Mouse (Mus musculus) fat pad, adult 2 months (tissue): ENCODE measurements around the gene Slc7a4.

Source experiments
- DNase-seq: peaks from one replicate; pipeline ENCODE4 v3.0.0-alpha.2; 2011; ENCODE audit warnings: low read depth, low spot score; ENCODE audit errors: extremely low read depth

Gene Slc7a4

GRCm38 (mm10) chr16:17525524-17525923 lies 57.5 kb downstream of the Slc7a4 start:
- no peak for DNase-seq

- no peak for DNase-seq
Measured at GRCm38 (mm10) chr16:17524156-17524555, 58.9 kb downstream of the Slc7a4 start.
